ENCODE assay signal across 14 mouse cellular contexts in the genomic region with DNA sequence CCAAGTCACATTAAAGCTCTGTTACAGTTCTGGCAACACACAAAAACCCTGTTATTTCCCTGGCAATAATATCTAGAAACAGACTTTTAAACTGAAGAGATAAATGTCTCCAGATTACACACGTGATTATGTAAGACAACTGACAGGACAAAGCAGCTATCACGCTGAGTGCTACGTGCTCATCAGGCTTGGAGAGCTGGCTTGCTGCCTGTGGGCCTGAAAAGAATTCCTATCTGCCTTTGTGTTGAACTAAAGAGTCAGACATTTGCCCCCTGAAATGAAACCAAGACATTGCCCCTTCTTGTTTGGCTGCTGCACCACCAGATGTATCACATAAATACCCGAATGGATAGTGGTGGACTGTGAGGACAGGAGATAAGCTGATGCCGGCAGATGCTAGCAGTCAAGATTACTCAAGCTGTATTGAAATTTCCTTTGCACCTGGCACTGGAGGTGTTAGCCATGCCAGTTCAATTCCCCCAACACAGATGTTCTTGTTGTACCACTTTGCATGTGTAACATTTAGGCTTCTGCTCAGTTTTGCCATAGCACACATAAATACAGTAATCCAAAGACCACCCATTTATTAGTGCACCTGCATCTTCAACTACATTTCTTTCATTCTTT.
DNase-seq lines count a peak whose midpoint lies in the region; ATAC-seq and TF ChIP-seq lines count a peak whose summit lies in the region.
"Had no signal": no experiment of that assay in that cellular context is flagged by ENCODE, and none has a peak within 500 bp of the region (broad histone marks: within the 10 kb centered on the region; RNA-seq: fewer than 3 reads in every experiment).

No protein-coding gene starts in this region.

- H3K4me1 ChIP-seq in lung, embryonic 14.5 days (ENCODE audit: insufficient read depth) = no peaks in the 10 kb centered on the region
- H3K4me1 ChIP-seq: embryonic facial prominence, embryonic 13.5 days; limb, embryonic 12.5 days had no signal

- H3K4me2 ChIP-seq in lung, embryonic 14.5 days = no peak overlapping the region
- H3K4me2 ChIP-seq: embryonic facial prominence, embryonic 13.5 days; limb, embryonic 12.5 days had no signal

- H3K9me3 ChIP-seq in lung, embryonic 14.5 days (ENCODE audit: low read depth, low read length) = no peaks in the 10 kb centered on the region
- H3K9me3 ChIP-seq: embryonic facial prominence, embryonic 13.5 days; limb, embryonic 12.5 days had no signal

- no peak overlapping the region for H3K9ac ChIP-seq in lung, embryonic 14.5 days
- H3K9ac ChIP-seq: embryonic facial prominence, embryonic 13.5 days; limb, embryonic 12.5 days had no signal

- ATAC-seq in lung, embryonic 14.5 days (ENCODE audit: insufficient read depth) = peak; percentile 47; the same call in 1 of the 2 replicates
- no peak for ATAC-seq in granulocyte monocyte progenitor cell, adult 5-6 weeks (replicated peaks; ENCODE audit: poor library complexity, severe bottlenecking)
- ATAC-seq: Patski had no signal

- no peak overlapping the region for H3K4me3 ChIP-seq in lung, embryonic 14.5 days (ENCODE audit: low read depth, low read length)
- H3K4me3 ChIP-seq: embryonic facial prominence, embryonic 13.5 days; limb, embryonic 12.5 days had no signal

- H3K27me3 ChIP-seq in lung, embryonic 14.5 days (ENCODE audit: insufficient read depth, low read length) = no peaks in the 10 kb centered on the region
- H3K27me3 ChIP-seq: CH12.LX; embryonic facial prominence, embryonic 13.5 days; limb, embryonic 12.5 days; Patski had no signal

- H3K27ac ChIP-seq in lung, embryonic 14.5 days (ENCODE audit: low read depth) = no peak overlapping the region
- H3K27ac ChIP-seq: embryonic facial prominence, embryonic 13.5 days; kidney, postnatal 0 days; limb, embryonic 12.5 days had no signal

- TF ChIP-seq CTCF in lung, embryonic 14.5 days (IDR thresholded peaks at IDR 0.05; ENCODE audit: low read depth) = no peak

- DNase-seq in lung, embryonic 14.5 days = peak; percentile 67
- no peak for DNase-seq in lung, postnatal 25 days (ENCODE audit: low spot score)
- peak; percentile 22 for DNase-seq in cerebellum, adult 11 months
- peak; percentile 55 for DNase-seq in cerebellum, adult 9-10 months
- DNase-seq in lung, postnatal 36 days = peak; percentile 6
- DNase-seq in layer of hippocampus, postnatal 14 days (ENCODE audit: low spot score in 2 of 2) = no peak
- DNase-seq: heart, postnatal 10 days; thymus, postnatal 36 days had no signal

- H3K36me3 ChIP-seq in lung, embryonic 14.5 days (ENCODE audit: insufficient read depth) = no peaks in the 10 kb centered on the region
- H3K36me3 ChIP-seq: embryonic facial prominence, embryonic 13.5 days; limb, embryonic 12.5 days had no signal

- WGBS in lung, embryonic 14.5 days = 40% methylated on average over 5 of the region's 5 CpGs

Comparison
In these comparisons a context has a peak if more than half of its experiments do, and no peak if none do; other contexts are left out.
1. DNase-seq: peak in lung, embryonic 14.5 days (single experiment), cerebellum, adult 11 months (single experiment), cerebellum, adult 9-10 months (single experiment) and lung, postnatal 36 days (single experiment); none in lung, postnatal 25 days (single experiment) and layer of hippocampus, postnatal 14 days (0 of 2).